Mouse (Mus musculus) intestine, postnatal 0 days (tissue): ENCODE results near the gene Cnot1. TPM values are rescaled to one million over a fixed set of nuclear protein-coding genes. Genes with fewer than 3 reads are reported as not detected.
A peak's percentile ranks its signal among the peaks of the same experiment; 100 is the strongest.

Experiments used
- ATAC-seq: fragments of 200-750 bp; cut with Nextera tagmentation; 2 replicates; pipeline ENCODE4 v1.8.0; 2017; ENCODE audit warnings: mild to moderate bottlenecking, moderate TSS enrichment, moderate library complexity
- H3K27ac ChIP-seq: fragments of 300-500 bp; sonication (generic); 2 replicates; pipeline ENCODE4 v1.5.1; 2014; ENCODE audit warnings: mild to moderate bottlenecking, low read depth, low read length, moderate library complexity
- H3K27me3 ChIP-seq: fragments of 300-500 bp; sonication (generic); replicated peaks from 2 replicates; pipeline ENCODE4 v1.6.1; 2014; ENCODE audit warnings: low read length, mixed read lengths; ENCODE audit not compliant: control insufficient read depth, insufficient read depth
- H3K36me3 ChIP-seq: fragments of 300-500 bp; sonication (generic); 2 replicates; pipeline ENCODE4 v1.6.1; 2014; ENCODE audit warnings: mild to moderate bottlenecking, moderate library complexity; ENCODE audit not compliant: control insufficient read depth, insufficient read depth
- H3K4me1 ChIP-seq: fragments of 300-500 bp; sonication (generic); replicated peaks from 2 replicates; pipeline ENCODE4 v1.6.1; 2014; ENCODE audit warnings: antibody characterized with exemption, low read length, mixed read lengths; ENCODE audit not compliant: control insufficient read depth, insufficient read depth
- H3K4me2 ChIP-seq: fragments of 300-500 bp; sonication (generic); replicated peaks from 2 replicates; pipeline ENCODE4 v1.6.1; 2014; ENCODE audit warnings: low read depth, mild to moderate bottlenecking, moderate library complexity
- H3K4me3 ChIP-seq: fragments of 300-500 bp; sonication (generic); 2 replicates; pipeline ENCODE4 v1.5.1; 2014; ENCODE audit warnings: low read depth, low read length
- H3K9ac ChIP-seq: fragments of 300-500 bp; sonication (generic); 2 replicates; pipeline ENCODE4 v1.6.1; 2014; ENCODE audit warnings: mild to moderate bottlenecking, low read depth, low read length
- H3K9me3 ChIP-seq: fragments of 300-500 bp; sonication (generic); 2 replicates; pipeline ENCODE4 v1.6.1; 2016; ENCODE audit warnings: mixed run types; ENCODE audit not compliant: control insufficient read depth
- CTCF ChIP-seq: sonication (generic); IDR thresholded peaks from 2 replicates; pipeline ENCODE4 v1.5.1; 2016; ENCODE audit warnings: low read depth, mild to moderate bottlenecking, control low read depth, antibody characterized with exemption, moderate library complexity
- WGBS: fragments of 180-500 bp; shearing (Covaris S2); extraction: QIAGEN DNeasy Blood & Tissue Kit; methylation state at CpG from one replicate; pipeline ENCODE4 v1.1.7; 2014; 5-methylcytosine and 5-hydroxymethylcytosine counted together
- polyA plus RNA-seq: library from polyadenylated mRNA; unstranded; fragments of >200 nt; fragmentation: Nextera tagmentation; extraction: Ambion mirVana; gene quantifications from 2 replicates; pipeline ENCODE4 v1.2.1, GENCODE M21; 2015

Gene Cnot1
- polyA plus RNA-seq, 1 experiment from 2014 or later = 18.2 TPM

DNA sequence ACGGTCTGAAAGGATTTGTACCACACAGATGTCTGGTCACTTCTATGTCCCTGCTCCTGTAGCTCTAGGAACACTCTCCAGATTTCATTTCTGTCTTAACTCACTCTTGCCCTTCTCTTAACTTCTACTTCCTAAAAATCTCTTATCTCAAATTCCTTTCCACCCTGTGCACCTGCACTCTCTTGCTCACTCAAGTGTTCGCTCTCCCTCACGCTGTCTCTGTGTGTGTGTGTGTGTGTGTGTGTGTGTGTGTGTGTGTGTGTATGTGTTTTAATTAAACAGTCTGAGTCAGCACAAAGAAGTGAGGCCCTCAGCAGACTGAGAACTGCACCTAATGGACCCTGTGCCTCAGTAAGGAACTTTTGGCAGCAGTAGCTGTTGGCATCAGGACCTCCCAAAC lies 26.2 kb downstream of the Cnot1 start:
- H3K4me2 ChIP-seq = no peak overlapping the region
- ATAC-seq = no peak
- H3K4me1 ChIP-seq = no peaks in the 10 kb centered on the region
- H3K27me3 ChIP-seq = no peaks in the 10 kb centered on the region
- H3K4me3 ChIP-seq = no peak overlapping the region
- no peak overlapping the region for H3K27ac ChIP-seq
- peaks cover 35% of the 10 kb centered on the region for H3K36me3 ChIP-seq
- H3K9ac ChIP-seq = no peak overlapping the region
- WGBS = 90% methylated on average over 3 of the region's 3 CpGs
- TF ChIP-seq CTCF = no peak
- no peaks in the 10 kb centered on the region for H3K9me3 ChIP-seq

DNA sequence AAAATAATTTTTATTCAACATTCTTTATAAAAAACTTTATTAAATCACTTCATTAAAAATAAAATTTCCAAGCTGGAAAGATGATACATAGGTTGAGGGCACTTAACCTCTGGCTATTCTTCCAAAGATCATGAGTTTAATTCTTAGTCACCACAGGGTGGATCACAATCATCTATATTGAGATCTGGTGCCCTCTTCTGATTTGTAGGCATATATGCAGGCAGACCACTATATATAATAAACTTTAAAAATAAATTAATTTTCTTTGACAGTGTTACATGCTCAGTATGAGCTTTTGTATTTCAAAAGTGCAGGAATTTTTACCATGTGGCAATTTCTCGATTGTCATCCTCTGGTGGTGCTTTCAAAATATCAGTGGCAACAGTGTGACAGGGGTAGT lies 43.1 kb downstream of the Cnot1 start:
- no peak for TF ChIP-seq CTCF
- H3K27ac ChIP-seq = no peak overlapping the region
- ATAC-seq = no peak
- 88% methylated on average over 1 of the region's 1 CpGs for WGBS
- peaks cover 87% of the 10 kb centered on the region for H3K36me3 ChIP-seq
- no peak overlapping the region for H3K9ac ChIP-seq
- no peaks in the 10 kb centered on the region for H3K9me3 ChIP-seq
- H3K4me1 ChIP-seq = no peaks in the 10 kb centered on the region
- no peak overlapping the region for H3K4me2 ChIP-seq
- H3K27me3 ChIP-seq = no peaks in the 10 kb centered on the region
- H3K4me3 ChIP-seq = no peak overlapping the region

DNA sequence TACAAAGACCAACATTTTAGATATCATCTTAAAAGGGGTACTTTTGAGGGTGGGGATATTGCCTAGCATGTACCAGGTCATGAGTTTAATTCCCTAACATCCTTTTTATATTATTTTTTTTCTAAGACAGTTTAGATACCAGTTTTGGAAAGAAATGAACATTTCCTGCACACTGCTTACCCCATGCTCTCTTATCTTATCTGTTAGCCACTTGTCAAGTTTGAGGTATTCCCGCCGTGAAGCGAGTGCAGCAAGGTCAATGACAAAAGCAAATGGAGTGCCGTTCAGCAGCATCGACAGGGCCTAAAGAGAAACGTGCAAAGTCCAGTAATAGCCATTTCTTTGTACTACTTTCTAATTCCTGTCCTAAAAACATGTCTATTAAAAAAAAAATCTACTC lies 46.9 kb downstream of the Cnot1 start:
- Histone ChIP-seq H3K9me3 (no peaks in the 10 kb centered on the region), H3K9ac (no peak overlapping the region), H3K36me3 (peaks cover 80% of the 10 kb centered on the region), H3K4me3 (no peak overlapping the region), H3K27me3 (no peaks in the 10 kb centered on the region), H3K4me2 (no peak overlapping the region), H3K4me1 (no peaks in the 10 kb centered on the region), H3K27ac (no peak overlapping the region)
- no peak for ATAC-seq
- no peak for TF ChIP-seq CTCF
- WGBS = 39% methylated on average over 6 of the region's 6 CpGs

DNA sequence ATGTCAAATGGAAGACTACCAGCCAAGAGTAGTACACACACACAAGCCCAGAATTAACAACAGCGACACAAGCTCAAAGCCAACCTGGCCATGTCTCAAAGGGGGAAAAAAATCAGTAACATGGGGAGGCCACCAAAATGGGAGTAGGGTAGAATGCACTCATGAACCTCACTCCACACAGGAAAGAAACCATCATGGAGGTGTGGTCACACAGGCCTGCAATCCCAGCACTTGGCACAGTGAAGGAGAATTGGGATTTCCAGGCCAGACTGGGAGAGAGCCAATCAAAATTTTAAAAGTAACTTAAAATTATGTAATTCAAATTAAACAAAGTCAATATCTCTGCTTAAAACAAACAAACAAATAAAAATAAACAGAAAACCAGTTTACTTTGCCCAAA lies 55.3 kb downstream of the Cnot1 start:
- WGBS = 100% methylated on average over 1 of the region's 1 CpGs
- Histone ChIP-seq H3K4me2 (no peak overlapping the region), H3K27me3 (no peaks in the 10 kb centered on the region), H3K4me1 (no peaks in the 10 kb centered on the region), H3K4me3 (no peak overlapping the region), H3K9ac (no peak overlapping the region), H3K27ac (no peak overlapping the region), H3K36me3 (peaks cover 75% of the 10 kb centered on the region), H3K9me3 (no peaks in the 10 kb centered on the region)
- ATAC-seq = no peak
- TF ChIP-seq CTCF = no peak

DNA sequence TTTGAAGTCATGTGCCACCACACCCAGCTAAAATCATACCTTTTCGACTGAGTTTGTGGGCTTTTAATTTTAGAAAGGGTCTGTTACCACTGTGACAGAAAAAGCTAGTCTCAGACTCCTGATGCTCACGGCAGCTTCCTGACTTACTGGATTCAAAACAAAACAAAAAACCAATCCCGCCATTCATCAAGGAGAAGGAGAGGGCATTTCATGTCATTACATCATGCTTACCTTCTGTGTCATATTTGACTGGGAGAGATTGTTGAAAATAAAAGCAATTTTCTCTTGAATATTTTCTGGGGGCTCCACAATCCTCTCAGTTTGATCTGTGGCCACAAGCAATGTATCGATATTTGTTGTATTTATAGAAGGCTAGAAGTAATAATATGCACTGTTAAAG lies 59.2 kb downstream of the Cnot1 start:
- H3K36me3 ChIP-seq = peaks cover 82% of the 10 kb centered on the region

DNA sequence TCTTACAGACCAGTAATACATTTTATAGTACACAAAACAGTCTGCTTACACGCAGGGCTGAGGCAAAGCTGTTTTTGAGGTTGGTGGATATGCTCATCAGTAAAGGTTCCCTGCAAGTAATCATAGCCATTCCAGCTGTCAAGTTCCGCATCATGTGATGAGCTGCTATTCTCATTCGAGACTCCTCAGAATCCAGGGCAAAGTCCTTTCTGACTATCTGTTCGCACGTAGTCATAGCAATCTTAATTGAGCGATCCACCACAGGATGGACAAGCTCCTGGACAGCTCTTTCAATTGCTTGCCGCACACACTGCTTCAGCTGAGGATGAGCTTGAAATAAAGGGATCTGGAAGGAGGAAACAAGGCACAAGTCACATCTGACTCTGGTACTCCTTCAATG lies 65.5 kb downstream of the Cnot1 start:
- no peak overlapping the region for H3K27ac ChIP-seq
- TF ChIP-seq CTCF = no peak
- no peak overlapping the region for H3K4me3 ChIP-seq
- no peaks in the 10 kb centered on the region for H3K27me3 ChIP-seq
- H3K4me2 ChIP-seq = no peak overlapping the region
- H3K9me3 ChIP-seq = no peaks in the 10 kb centered on the region
- H3K36me3 ChIP-seq = peaks cover 86% of the 10 kb centered on the region
- WGBS = 61% methylated on average over 7 of the region's 7 CpGs
- no peak overlapping the region for H3K9ac ChIP-seq
- no peaks in the 10 kb centered on the region for H3K4me1 ChIP-seq
- peak; percentile 76 for ATAC-seq

More for the DNA sequence above, 59.2 kb downstream of the Cnot1 start:
- Histone ChIP-seq H3K4me2 (no peak overlapping the region), H3K4me3 (no peak overlapping the region), H3K27ac (no peak overlapping the region), H3K4me1 (no peaks in the 10 kb centered on the region), H3K9me3 (no peaks in the 10 kb centered on the region), H3K27me3 (no peaks in the 10 kb centered on the region), H3K9ac (no peak overlapping the region)
- WGBS = 92% methylated on average over 4 of the region's 4 CpGs
- no peak for ATAC-seq
- TF ChIP-seq CTCF = no peak

DNA sequence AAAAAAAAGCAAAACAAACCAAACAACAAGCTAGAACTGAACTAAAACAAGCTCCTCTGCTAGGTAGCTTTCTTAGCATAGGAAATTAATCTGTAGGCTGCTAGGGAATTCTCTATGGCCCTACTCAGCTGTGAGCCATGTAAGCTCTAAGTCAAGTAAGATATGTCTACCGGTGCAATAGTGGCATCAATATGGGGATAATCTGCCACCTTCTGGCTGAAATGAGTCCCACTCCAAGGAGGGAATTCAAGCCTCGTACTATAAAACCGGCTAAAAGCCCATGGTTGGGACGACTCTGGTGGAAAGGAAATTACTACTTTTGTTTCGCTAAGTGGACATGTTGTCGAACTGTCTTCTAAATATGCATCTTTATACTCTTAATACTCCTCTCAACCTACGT lies 68.7 kb downstream of the Cnot1 start:
- TF ChIP-seq CTCF = peak; percentile 53
- H3K4me1 ChIP-seq = no peaks in the 10 kb centered on the region
- H3K27me3 ChIP-seq = no peaks in the 10 kb centered on the region
- peaks cover 78% of the 10 kb centered on the region for H3K36me3 ChIP-seq
- H3K4me3 ChIP-seq = no peak overlapping the region
- no peak overlapping the region for H3K9ac ChIP-seq
- H3K27ac ChIP-seq = no peak overlapping the region
- H3K4me2 ChIP-seq = no peak overlapping the region
- H3K9me3 ChIP-seq = no peaks in the 10 kb centered on the region
- ATAC-seq = no peak
- WGBS = 64% methylated on average over 7 of the region's 7 CpGs
